ENCODE assay signal across 12 mouse cellular contexts in the genomic region with DNA sequence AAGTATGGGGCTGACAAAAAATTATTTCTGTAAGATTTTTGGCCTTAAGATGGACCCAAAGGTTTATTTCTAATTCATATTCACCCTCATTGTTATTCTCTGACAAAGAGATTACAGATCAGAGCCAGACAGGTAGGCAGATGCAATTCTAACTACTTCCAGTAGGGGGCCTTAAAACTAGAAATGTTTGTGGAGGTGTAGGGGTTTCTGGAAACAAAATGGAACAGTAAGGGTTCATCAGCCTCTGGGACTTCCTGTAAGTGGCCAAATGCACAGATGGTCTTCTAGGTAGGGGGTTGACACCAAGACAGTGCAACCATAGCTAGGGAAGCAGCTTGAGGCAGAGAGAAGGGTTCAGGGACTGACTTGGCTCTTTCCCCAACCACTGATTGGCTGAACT. TPM values are rescaled to one million over a fixed set of nuclear protein-coding genes. Genes with fewer than 3 reads are reported as not detected.
DNase-seq lines count a peak whose midpoint lies in the region; ATAC-seq and TF ChIP-seq lines count a peak whose summit lies in the region.
"Had no signal": no experiment of that assay in that cellular context is flagged by ENCODE, and none has a peak within 500 bp of the region (broad histone marks: within the 10 kb centered on the region; RNA-seq: fewer than 3 reads in every experiment).

No protein-coding gene starts in this region.

- no peaks in the 10 kb centered on the region for H3K27me3 ChIP-seq in E14TG2a.4 (ENCODE audit: insufficient read depth, low read length)

- no peak overlapping the region for H3K4me3 ChIP-seq in layer of hippocampus, adult 2 months
- H3K4me3 ChIP-seq in E14TG2a.4 (replicated peaks; ENCODE audit: low read length) = no peak overlapping the region

- DNase-seq in cerebellum, adult 9-11 months = peak; percentile 14
- DNase-seq in cerebellum, adult 11 months = no peak
- DNase-seq in layer of hippocampus, adult 2 months (ENCODE audit: low spot score in 2 of 2) = no peak
- DNase-seq in layer of hippocampus, postnatal 25 days (ENCODE audit: extremely low spot score in 1 of 2, low spot score in 1 of 2) = no peak
- DNase-seq in layer of hippocampus, adult 8-10 months (ENCODE audit: low spot score in 2 of 2) = no peak
- DNase-seq in layer of hippocampus, postnatal 14 days (ENCODE audit: low spot score in 2 of 2) = no peak
- DNase-seq: cerebellum, adult 11-12 months; thymus, postnatal 36 days had no signal

- TF ChIP-seq CTCF in layer of hippocampus, adult 2 months (conservative IDR thresholded peaks at IDR 0.05) = peak; percentile 81
- peak; percentile 99 for TF ChIP-seq CTCF in E14TG2a.4 (conservative IDR thresholded peaks at IDR 0.05; ENCODE audit: low read length)

- H3K36me3 ChIP-seq in E14TG2a.4 (ENCODE audit: insufficient read depth, low read length) = no peaks in the 10 kb centered on the region

- H3K4me1 ChIP-seq in E14TG2a.4 (replicated peaks; ENCODE audit: low read depth, low read length) = no peaks in the 10 kb centered on the region

- no peaks in the 10 kb centered on the region for H3K9me3 ChIP-seq in E14TG2a.4 (ENCODE audit: low read length)

- ATAC-seq in granulocyte monocyte progenitor cell, adult 5-6 weeks (replicated peaks; ENCODE audit: poor library complexity, severe bottlenecking) = peak; percentile 46

- H3K27ac ChIP-seq in layer of hippocampus, adult 2 months = no peak overlapping the region

RNA-seq across cellular contexts. Expression of a gene that starts 22.1 kb away (rescaled TPM):
- 1 to 10 TPM; 8.2 to 9.9 TPM for total RNA-seq in layer of hippocampus, adult 2 months (2021)
- total RNA-seq in layer of hippocampus, postnatal 25 days (2021) = 1 to 10 TPM; 7.7 to 9.5 TPM
- not detected in 2 replicates for total RNA-seq in granulocyte monocyte progenitor cell, adult 5-6 weeks (2014; fragmentation: Nextera tagmentation)
- not detected in 2 replicates for total RNA-seq in granulocyte monocyte progenitor cell, adult 5-6 weeks (2017)
- 1 to 10 TPM; 3.2 to 5.5 (median 4.3) TPM for total RNA-seq in layer of hippocampus, adult 8-10 months (2022)
- total RNA-seq in layer of hippocampus, postnatal 14 days (2021) = 10 to 100 TPM; 10.1 to 16.6 TPM
- total RNA-seq: left cerebral cortex, adult 18-20 months; monocyte, adult 5-6 weeks had no signal

Comparison
In these comparisons a context has a peak if more than half of its experiments do, and no peak if none do; other contexts are left out.
1. RNA of a gene that starts 22.1 kb away (total RNA-seq): 10.1 to 16.6 TPM in layer of hippocampus, postnatal 14 days, 8.2 to 9.9 TPM in layer of hippocampus, adult 2 months, 7.7 to 9.5 TPM in layer of hippocampus, postnatal 25 days and 3.2 to 5.5 TPM in layer of hippocampus, adult 8-10 months; not detected in granulocyte monocyte progenitor cell, adult 5-6 weeks; every median in the first group is over 4 times any median in the second.